Mouse (Mus musculus) stomach, postnatal 0 days (tissue): Measurements from ENCODE around the gene Romo1. TPM values are rescaled to one million over a fixed set of nuclear protein-coding genes. Genes with fewer than 3 reads are reported as not detected.

ENCODE experiments used
- ATAC-seq: fragments of 200-750 bp; cut with Nextera tagmentation; 2 replicates; pipeline ENCODE4 v1.8.0; 2017; ENCODE audit not compliant: low FRiP score, low TSS enrichment
- DNase-seq: peaks from one replicate; pipeline ENCODE4 v3.0.0-alpha.2; 2016; ENCODE audit warnings: low spot score
- H3K27ac ChIP-seq: fragments of 300-500 bp; sonication (generic); replicated peaks from 2 replicates; pipeline ENCODE4 v1.5.1; 2014; ENCODE audit warnings: mild to moderate bottlenecking, control low read depth
- H3K27me3 ChIP-seq: fragments of 300-500 bp; sonication (generic); 2 replicates; pipeline ENCODE4 v1.6.1; 2014; ENCODE audit warnings: low read length; ENCODE audit not compliant: control insufficient read depth, insufficient read depth
- H3K36me3 ChIP-seq: fragments of 300-500 bp; sonication (generic); 2 replicates; pipeline ENCODE4 v1.6.1; 2014; ENCODE audit warnings: low read length, mixed read lengths; ENCODE audit not compliant: control insufficient read depth, insufficient read depth
- H3K4me1 ChIP-seq: fragments of 300-500 bp; sonication (generic); replicated peaks from 2 replicates; pipeline ENCODE4 v1.6.1; 2014; ENCODE audit warnings: antibody characterized with exemption; ENCODE audit not compliant: control insufficient read depth, insufficient read depth
- H3K4me2 ChIP-seq: fragments of 300-500 bp; sonication (generic); replicated peaks from 2 replicates; pipeline ENCODE4 v1.6.1; 2014; ENCODE audit warnings: low read depth, mild to moderate bottlenecking, control low read depth, moderate library complexity
- H3K4me3 ChIP-seq: fragments of 300-500 bp; sonication (generic); 2 replicates; pipeline ENCODE4 v1.5.1; 2014; ENCODE audit warnings: low read depth, low read length, control low read depth
- H3K9ac ChIP-seq: fragments of 300-500 bp; sonication (generic); 2 replicates; pipeline ENCODE4 v1.6.1; 2014; ENCODE audit warnings: mild to moderate bottlenecking, low read length, control low read depth, mixed read lengths
- H3K9me3 ChIP-seq: fragments of 300-500 bp; sonication (generic); 2 replicates; pipeline ENCODE4 v1.6.1; 2016; ENCODE audit warnings: low read length; ENCODE audit not compliant: control insufficient read depth
- CTCF ChIP-seq: IDR thresholded peaks from 2 replicates; pipeline ENCODE4 v1.5.1; 2016; ENCODE audit warnings: antibody characterized with exemption, low read depth, mild to moderate bottlenecking, moderate library complexity
- EP300 ChIP-seq: optimal IDR thresholded peaks from 2 replicates; pipeline ENCODE3; 2016; ENCODE audit warnings: antibody characterized with exemption
- WGBS: fragments of 180-500 bp; shearing (Covaris S2); extraction: QIAGEN DNeasy Blood & Tissue Kit; methylation state at CpG from one replicate; pipeline ENCODE4 v1.1.7; 2014; 5-methylcytosine and 5-hydroxymethylcytosine counted together
- polyA plus RNA-seq: library from polyadenylated mRNA; unstranded; fragments of >200 nt; fragmentation: Nextera tagmentation; extraction: Ambion mirVana; gene quantifications from 2 replicates; pipeline ENCODE4 v1.2.1, GENCODE M21; 2015

The Romo1 gene
- polyA plus RNA-seq, 1 experiment from 2014 or later: 415 TPM

DNA sequence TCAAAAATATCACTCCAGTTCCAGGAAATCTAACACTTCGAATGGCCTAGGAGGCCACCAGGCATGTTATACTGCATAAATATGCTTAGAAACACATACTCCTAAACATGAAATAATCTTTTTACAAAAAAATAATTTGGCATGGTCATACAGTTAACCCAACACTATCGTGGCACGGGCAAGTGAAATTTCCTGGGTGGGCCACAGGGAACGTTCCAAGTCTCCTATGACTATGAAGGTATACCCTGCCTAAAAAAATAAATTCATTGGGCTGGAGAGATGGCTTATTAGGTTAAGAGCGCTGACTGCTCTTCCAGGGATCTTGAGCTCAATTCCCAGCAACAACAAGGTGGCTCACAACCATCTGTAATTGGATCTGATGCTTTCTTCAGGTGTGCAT, 22.7 kb downstream of the Romo1 start:
- H3K4me3 ChIP-seq: no peak overlapping the region
- H3K36me3 ChIP-seq: peaks cover 20% of the 10 kb centered on the region
- no peaks in the 10 kb centered on the region for H3K9me3 ChIP-seq
- H3K4me1 ChIP-seq: no peaks in the 10 kb centered on the region
- 92% methylated on average over 5 of the region's 5 CpGs for WGBS
- no peak overlapping the region for H3K9ac ChIP-seq
- H3K4me2 ChIP-seq: no peak overlapping the region
- DNase-seq (no peak), ATAC-seq (no peak)
- TF ChIP-seq CTCF (no peak), EP300 (no peak)
- H3K27me3 ChIP-seq: no peaks in the 10 kb centered on the region
- no peak overlapping the region for H3K27ac ChIP-seq

DNA sequence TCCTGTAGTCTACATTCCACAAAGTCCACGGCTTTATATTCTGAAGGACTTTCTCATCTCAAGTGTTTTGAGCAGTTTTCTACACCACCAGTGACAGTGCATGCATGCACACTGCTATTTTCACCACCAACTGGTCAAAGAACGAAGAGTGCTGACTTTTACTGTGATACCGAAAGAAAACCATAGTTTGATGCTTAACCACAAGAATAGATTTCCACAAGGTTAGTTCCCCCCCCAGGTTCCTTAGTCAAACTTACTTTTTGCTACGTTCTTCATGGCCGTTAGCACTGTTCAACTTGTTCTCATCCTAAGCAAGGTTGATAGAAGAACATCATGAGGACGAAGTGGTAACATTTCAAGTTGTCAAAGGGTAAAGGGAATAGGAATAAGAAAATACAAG, 33.2 kb downstream of the Romo1 start:
- Histone ChIP-seq H3K27ac (no peak overlapping the region), H3K9ac (no peak overlapping the region), H3K4me3 (no peak overlapping the region), H3K36me3 (peaks cover 10% of the 10 kb centered on the region), H3K27me3 (no peaks in the 10 kb centered on the region), H3K4me1 (peaks cover 5% of the 10 kb centered on the region), H3K9me3 (no peaks in the 10 kb centered on the region), H3K4me2 (0 out of 2 replicates have a peak overlapping the region, but pooled peaks have one; percentile 20)
- WGBS: 65% methylated on average over 6 of the region's 6 CpGs
- TF ChIP-seq CTCF: no peak
- no peak for TF ChIP-seq EP300
- no peak for DNase-seq
- ATAC-seq: no peak

DNA sequence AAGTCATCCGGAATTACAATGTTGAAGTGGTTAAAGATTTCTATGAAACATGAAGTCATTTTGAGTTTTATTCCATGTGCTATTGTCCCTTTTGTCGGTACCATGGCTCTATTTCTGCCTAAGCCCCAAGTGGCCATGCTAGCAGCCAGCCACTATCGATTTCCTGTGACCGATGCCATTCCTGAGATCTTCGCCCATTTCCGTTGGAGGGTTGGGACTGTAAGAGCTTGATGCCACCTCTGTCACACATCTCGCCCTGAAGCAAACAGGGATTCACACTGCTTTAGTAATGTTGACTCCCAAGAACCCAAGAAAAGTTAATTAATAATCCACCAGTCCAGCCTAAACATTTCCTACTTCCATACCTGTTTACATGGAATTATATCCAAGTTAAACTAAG, 33.8 kb downstream of the Romo1 start:
- Histone ChIP-seq H3K27me3 (no peaks in the 10 kb centered on the region), H3K9me3 (no peaks in the 10 kb centered on the region), H3K36me3 (peaks cover 10% of the 10 kb centered on the region), H3K4me1 (peaks cover 5% of the 10 kb centered on the region), H3K4me2 (peak overlapping the region; percentile 53), H3K9ac (no peak overlapping the region), H3K27ac (no peak overlapping the region), H3K4me3 (peak overlapping the region; percentile 100; the same call in 1 of the 2 replicates)
- no peak for DNase-seq
- no peak for ATAC-seq
- TF ChIP-seq EP300 (no peak), CTCF (no peak)
- 55% methylated on average over 7 of the region's 7 CpGs for WGBS

DNA sequence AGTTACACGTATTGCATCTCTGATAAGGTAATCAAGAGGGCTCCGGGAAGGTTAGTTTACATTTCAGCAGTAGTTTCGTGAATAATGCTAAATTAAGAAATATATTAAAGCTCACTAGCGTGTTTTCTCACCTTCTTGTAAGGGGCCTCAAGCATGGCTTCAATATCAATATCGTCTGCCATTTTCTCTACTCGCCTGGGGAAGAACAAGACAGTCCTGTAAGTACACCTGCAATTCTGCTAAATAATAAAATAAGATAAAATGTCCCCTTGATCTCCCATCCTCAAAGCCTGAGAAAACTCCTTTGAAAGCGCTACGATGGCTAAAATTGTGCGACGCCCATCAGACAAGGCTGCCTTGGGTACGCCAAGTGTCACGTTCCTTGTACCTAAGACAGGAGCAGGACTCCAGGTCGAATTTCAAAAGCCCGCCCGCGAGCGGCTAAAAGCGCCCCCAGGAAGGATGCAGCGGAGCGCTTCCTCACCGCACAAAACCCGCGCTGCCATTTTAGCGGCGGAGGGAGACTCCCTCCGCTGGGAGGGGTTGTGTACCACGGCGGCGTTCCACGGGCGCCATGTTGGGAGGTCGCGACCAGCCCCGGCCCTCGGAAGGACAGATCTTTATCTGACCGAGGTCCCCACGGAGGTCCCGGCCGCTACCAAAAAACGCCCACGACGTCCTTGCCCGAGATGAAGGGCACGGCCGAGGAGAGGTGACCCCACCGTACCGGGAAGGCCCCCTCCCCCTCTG, 35.4 kb downstream of the Romo1 start:
- TF ChIP-seq EP300: no peak
- TF ChIP-seq CTCF: peak; percentile 45
- Histone ChIP-seq H3K27me3 (no peaks in the 10 kb centered on the region), H3K4me2 (peak overlapping the region; percentile 53), H3K4me1 (peaks cover 5% of the 10 kb centered on the region), H3K4me3 (peak overlapping the region; percentile 100), H3K27ac (peak overlapping the region; percentile 99), H3K9me3 (no peaks in the 10 kb centered on the region), H3K9ac (peak overlapping the region; percentile 100), H3K36me3 (peaks cover 6% of the 10 kb centered on the region)
- ATAC-seq (peak; percentile 64), DNase-seq (peak; percentile 84)
- WGBS: under 1% methylated on average over 47 of the region's 47 CpGs

DNA sequence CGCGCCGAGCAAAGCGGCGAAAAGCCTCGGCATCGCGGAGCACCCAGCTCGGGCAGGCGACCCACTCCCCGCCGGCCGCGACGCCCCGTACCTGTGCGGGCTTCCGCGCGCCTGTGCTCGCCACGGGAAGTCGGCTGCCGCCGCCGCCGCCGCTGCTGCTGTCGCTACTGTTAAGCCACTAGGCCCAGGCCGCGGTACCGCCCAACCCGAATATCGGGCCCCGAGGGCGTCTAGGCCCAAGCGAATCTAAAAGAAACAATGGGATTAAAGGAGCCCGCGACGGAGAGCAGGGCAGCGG, 35.9 kb downstream of the Romo1 start:
- TF ChIP-seq EP300 (no peak), CTCF (no peak)
- no peaks in the 10 kb centered on the region for H3K9me3 ChIP-seq
- peak overlapping the region; percentile 100 for H3K4me3 ChIP-seq
- H3K4me2 ChIP-seq: peak overlapping the region; percentile 53; the same call in 1 of the 2 replicates
- no peaks in the 10 kb centered on the region for H3K27me3 ChIP-seq
- DNase-seq (no peak), ATAC-seq (peak; percentile 25; the same call in 1 of the 2 replicates)
- H3K4me1 ChIP-seq: peaks cover 5% of the 10 kb centered on the region
- H3K36me3 ChIP-seq: peaks cover 5% of the 10 kb centered on the region
- under 1% methylated on average over 38 of the region's 41 CpGs for WGBS
- H3K27ac ChIP-seq: peak overlapping the region; percentile 99
- peak overlapping the region; percentile 100 for H3K9ac ChIP-seq

DNA sequence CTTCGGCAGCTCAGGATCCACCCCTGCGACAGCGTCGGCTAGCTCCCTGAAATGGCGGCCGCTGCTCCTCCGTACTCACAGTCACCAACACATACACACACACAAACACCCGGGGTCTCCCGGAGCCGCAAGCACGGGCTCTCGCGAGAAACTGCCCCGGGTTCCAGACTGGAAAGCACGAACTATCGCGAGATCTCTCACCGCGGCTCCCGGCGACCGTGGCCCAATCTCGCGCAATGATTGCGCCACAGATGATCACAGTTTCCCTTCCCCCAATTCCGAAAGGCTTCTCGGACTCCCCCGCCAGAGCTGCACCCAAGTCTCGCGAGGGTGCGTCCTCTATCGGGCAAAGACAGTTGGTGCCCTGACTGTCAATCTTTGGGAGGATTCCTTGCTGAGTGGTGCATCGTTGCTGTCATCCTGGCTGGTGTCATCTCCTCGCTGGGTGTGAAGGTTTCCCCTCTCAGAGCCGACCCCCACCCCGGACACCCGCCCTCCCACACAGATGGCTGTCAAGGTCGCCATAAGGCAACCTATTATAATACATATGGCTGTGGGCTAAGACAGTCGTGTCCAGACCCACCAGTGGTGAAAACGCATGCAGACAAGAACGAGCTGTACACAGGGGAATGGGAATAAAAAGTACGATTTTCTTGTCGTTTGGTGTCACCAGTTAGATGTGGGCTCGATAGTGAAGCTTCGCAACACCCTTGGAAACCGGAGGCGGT, 36.4 kb downstream of the Romo1 start, which contains the start of gene Rbm39:
Gene Rbm39 (minus strand): TSS at position 145 of the 728 bp plus-strand sequence.
- H3K36me3 ChIP-seq: peaks cover 5% of the 10 kb centered on the region
- no peaks in the 10 kb centered on the region for H3K9me3 ChIP-seq
- peak; percentile 97 for ATAC-seq
- peak within 1 kb of the TSS; percentile 100 for H3K9ac ChIP-seq
- TF ChIP-seq EP300 (peak; percentile 100), CTCF (peak; percentile 70)
- H3K27ac ChIP-seq: peak within 1 kb of the TSS; percentile 99
- under 1% methylated on average over 46 of the region's 47 CpGs for WGBS
- DNase-seq: peak; percentile 100
- H3K27me3 ChIP-seq: no peaks in the 10 kb centered on the region
- peaks cover 5% of the 10 kb centered on the region for H3K4me1 ChIP-seq
- peak within 1 kb of the TSS; percentile 100 for H3K4me3 ChIP-seq
- H3K4me2 ChIP-seq: peak within 1 kb of the TSS; percentile 69
